Mouse (Mus musculus) midbrain, embryonic 13.5 days (tissue): ENCODE measurements around the gene Fyb2. TPM values are rescaled to one million over a fixed set of nuclear protein-coding genes. Genes with fewer than 3 reads are reported as not detected.

Experiments used
- ATAC-seq: fragments of 200-750 bp; cut with Nextera tagmentation; 2 replicates; pipeline ENCODE4 v1.8.0; 2017; ENCODE audit warnings: mild to moderate bottlenecking, moderate TSS enrichment, moderate library complexity
- H3K27ac ChIP-seq: fragments of 300-500 bp; sonication (generic); 2 replicates; pipeline ENCODE4 v1.5.1; 2015; ENCODE audit warnings: inconsistent platforms, mild to moderate bottlenecking, moderate library complexity
- H3K27me3 ChIP-seq: fragments of 300-500 bp; sonication (generic); 2 replicates; pipeline ENCODE4 v1.6.1; 2015; ENCODE audit warnings: mild to moderate bottlenecking, inconsistent platforms
- H3K36me3 ChIP-seq: fragments of 300-500 bp; sonication (generic); 2 replicates; pipeline ENCODE4 v1.6.1; 2015; ENCODE audit warnings: mild to moderate bottlenecking, inconsistent platforms
- H3K4me1 ChIP-seq: fragments of 300-500 bp; sonication (generic); replicated peaks from 2 replicates; pipeline ENCODE4 v1.6.1; 2015; ENCODE audit warnings: inconsistent platforms
- H3K4me2 ChIP-seq: fragments of 300-500 bp; sonication (generic); replicated peaks from 2 replicates; pipeline ENCODE4 v1.6.1; 2015; ENCODE audit warnings: moderate library complexity, mild to moderate bottlenecking, inconsistent platforms
- H3K4me3 ChIP-seq: fragments of 300-500 bp; sonication (generic); replicated peaks from 2 replicates; pipeline ENCODE4 v1.5.1; 2015; ENCODE audit warnings: mild to moderate bottlenecking, inconsistent platforms
- H3K9ac ChIP-seq: fragments of 300-500 bp; sonication (generic); replicated peaks from 2 replicates; pipeline ENCODE4 v1.6.1; 2015; ENCODE audit warnings: mild to moderate bottlenecking, inconsistent platforms
- H3K9me3 ChIP-seq: fragments of 300-500 bp; sonication (generic); 2 replicates; pipeline ENCODE4 v1.6.1; 2016; ENCODE audit warnings: mild to moderate bottlenecking, inconsistent platforms
- WGBS: fragments of 180-500 bp; shearing (Covaris S2); methylation state at CpG from one replicate; pipeline ENCODE4 v1.1.7; 2015; 5-methylcytosine and 5-hydroxymethylcytosine counted together
- polyA plus RNA-seq: library from polyadenylated mRNA; unstranded; fragments of >200 nt; fragmentation: Nextera tagmentation; extraction: Ambion mirVana; gene quantifications from 2 replicates; pipeline ENCODE4 v1.2.1, GENCODE M21; 2015

The Fyb2 gene
- polyA plus RNA-seq, 1 experiment from 2014 or later: 0.16 TPM

DNA sequence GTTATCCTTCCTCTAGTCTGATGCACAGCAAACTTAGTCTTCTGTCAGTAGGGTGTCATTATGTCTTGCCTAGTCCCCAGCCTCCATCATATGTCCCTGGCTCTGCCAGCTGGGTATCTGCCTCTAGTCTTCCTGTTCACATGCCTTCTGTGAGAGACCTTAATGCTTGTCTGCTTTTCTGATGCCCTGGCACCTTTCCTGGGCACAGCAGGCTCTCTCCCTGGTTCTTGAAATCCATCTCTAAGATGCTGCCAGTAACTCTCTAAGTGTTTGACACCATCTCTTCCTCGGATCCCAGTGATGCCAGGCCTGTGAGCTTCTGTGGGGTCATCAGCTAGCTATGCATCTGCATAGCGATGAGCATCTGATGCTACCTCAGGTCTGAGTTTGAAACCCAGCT, 10.4 kb upstream of the Fyb2 start:
- H3K4me1 ChIP-seq: no peaks in the 10 kb centered on the region
- no peak overlapping the region for H3K27ac ChIP-seq
- H3K4me2 ChIP-seq: no peak overlapping the region
- H3K9ac ChIP-seq: no peak overlapping the region
- no peaks in the 10 kb centered on the region for H3K36me3 ChIP-seq
- no peaks in the 10 kb centered on the region for H3K9me3 ChIP-seq
- 78% methylated on average over 2 of the region's 2 CpGs for WGBS
- no peak for ATAC-seq
- no peaks in the 10 kb centered on the region for H3K27me3 ChIP-seq
- H3K4me3 ChIP-seq: no peak overlapping the region

- no peak overlapping the region for H3K4me2 ChIP-seq
- H3K4me3 ChIP-seq: no peak overlapping the region
- no peak overlapping the region for H3K9ac ChIP-seq
- 78% methylated on average over 6 of the region's 6 CpGs for WGBS
- no peaks in the 10 kb centered on the region for H3K9me3 ChIP-seq
- no peak overlapping the region for H3K27ac ChIP-seq
- 0 out of 2 replicates have a peak, but pooled peaks have one; percentile 34 for ATAC-seq
- H3K4me1 ChIP-seq: no peaks in the 10 kb centered on the region
- no peaks in the 10 kb centered on the region for H3K36me3 ChIP-seq
- H3K27me3 ChIP-seq: no peaks in the 10 kb centered on the region
Measured at GRCm38 (mm10) chr4:104905049-104905448, 8.2 kb upstream of the Fyb2 start.

DNA sequence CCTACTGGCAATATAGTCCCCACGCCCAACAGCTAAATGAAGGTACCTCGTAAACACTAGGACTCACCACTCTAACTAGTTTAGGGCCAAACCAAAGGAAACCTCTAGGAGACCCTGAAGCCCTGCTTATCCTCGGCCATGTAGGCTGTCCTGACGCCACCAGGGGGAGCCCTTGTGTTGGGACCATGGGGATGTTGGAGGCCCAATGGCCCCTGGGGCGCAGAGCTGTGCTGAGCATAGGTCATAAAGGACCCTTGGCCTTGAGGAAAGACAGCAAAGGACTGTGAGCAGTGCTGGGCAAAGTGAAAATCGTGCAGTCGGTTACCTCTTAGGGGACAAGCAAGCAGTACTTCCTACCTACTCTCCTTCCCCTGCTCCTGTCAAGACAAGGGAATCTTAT, 1.6 kb upstream of the Fyb2 start:
- 29% methylated on average over 7 of the region's 7 CpGs for WGBS
- H3K4me2 ChIP-seq: no peak overlapping the region
- H3K36me3 ChIP-seq: no peaks in the 10 kb centered on the region
- no peak overlapping the region for H3K4me3 ChIP-seq
- H3K27ac ChIP-seq: no peak overlapping the region
- H3K9ac ChIP-seq: no peak overlapping the region
- no peaks in the 10 kb centered on the region for H3K9me3 ChIP-seq
- H3K4me1 ChIP-seq: peaks cover 4% of the 10 kb centered on the region
- H3K27me3 ChIP-seq: peaks cover 14% of the 10 kb centered on the region
- 0 out of 2 replicates have a peak, but pooled peaks have one; percentile 20 for ATAC-seq

DNA sequence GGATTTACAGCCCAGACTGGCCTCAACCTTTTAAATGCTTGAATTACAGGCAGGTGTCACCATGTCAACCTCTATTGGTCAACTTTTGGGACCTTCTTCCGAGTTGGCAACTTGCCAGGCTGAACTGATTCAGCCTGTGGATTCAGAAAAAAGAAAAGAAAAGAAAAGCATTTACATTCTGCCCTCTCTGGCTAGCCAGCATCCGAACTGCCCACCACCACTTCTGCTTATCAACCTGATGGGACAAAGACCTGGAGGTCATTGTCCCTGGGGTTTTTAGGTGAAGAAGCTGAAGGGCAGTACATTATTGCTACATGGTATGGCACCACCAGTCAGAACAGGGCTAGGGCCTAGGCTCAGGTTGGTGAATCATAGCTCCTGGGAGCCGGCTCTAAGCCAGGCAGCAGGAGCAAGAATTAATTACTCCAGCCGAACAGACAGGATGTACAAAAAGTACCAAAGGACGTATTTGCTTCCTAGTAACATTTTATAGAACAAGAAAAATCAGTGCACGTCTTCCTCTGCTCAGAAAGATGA, 1.5 kb downstream of the Fyb2 start:
- no peak for ATAC-seq
- no peak overlapping the region for H3K4me2 ChIP-seq
- peaks cover 4% of the 10 kb centered on the region for H3K4me1 ChIP-seq
- H3K9me3 ChIP-seq: no peaks in the 10 kb centered on the region
- WGBS: 77% methylated on average over 6 of the region's 6 CpGs
- H3K9ac ChIP-seq: no peak overlapping the region
- H3K27ac ChIP-seq: no peak overlapping the region
- peaks cover 14% of the 10 kb centered on the region for H3K27me3 ChIP-seq
- H3K4me3 ChIP-seq: no peak overlapping the region
- no peaks in the 10 kb centered on the region for H3K36me3 ChIP-seq

DNA sequence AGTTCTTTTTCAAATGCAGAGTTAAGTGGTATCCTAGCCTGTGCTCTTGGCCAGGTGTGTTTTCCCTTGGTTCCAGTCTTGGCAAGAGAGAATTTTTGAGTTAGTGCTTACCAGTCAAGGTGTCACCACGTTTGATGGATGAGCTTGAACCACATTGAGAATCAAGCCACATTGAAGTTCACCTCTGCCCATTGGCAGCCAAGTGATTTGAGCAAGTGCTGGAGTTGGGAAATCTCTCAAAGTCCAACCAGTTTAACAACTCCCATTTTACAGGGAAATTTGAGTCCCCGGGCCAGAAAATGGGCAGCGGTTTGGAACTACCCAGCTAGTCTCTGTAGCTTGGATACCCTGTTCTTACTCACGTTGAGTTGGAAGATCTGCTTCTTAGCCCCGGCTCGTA, 4.8 kb downstream of the Fyb2 start:
- peaks cover 4% of the 10 kb centered on the region for H3K4me1 ChIP-seq
- H3K27ac ChIP-seq: no peak overlapping the region
- H3K4me2 ChIP-seq: no peak overlapping the region
- H3K4me3 ChIP-seq: no peak overlapping the region
- peaks cover 13% of the 10 kb centered on the region for H3K27me3 ChIP-seq
- no peak for ATAC-seq
- no peak overlapping the region for H3K9ac ChIP-seq
- H3K9me3 ChIP-seq: no peaks in the 10 kb centered on the region
- no peaks in the 10 kb centered on the region for H3K36me3 ChIP-seq
- 89% methylated on average over 6 of the region's 6 CpGs for WGBS

DNA sequence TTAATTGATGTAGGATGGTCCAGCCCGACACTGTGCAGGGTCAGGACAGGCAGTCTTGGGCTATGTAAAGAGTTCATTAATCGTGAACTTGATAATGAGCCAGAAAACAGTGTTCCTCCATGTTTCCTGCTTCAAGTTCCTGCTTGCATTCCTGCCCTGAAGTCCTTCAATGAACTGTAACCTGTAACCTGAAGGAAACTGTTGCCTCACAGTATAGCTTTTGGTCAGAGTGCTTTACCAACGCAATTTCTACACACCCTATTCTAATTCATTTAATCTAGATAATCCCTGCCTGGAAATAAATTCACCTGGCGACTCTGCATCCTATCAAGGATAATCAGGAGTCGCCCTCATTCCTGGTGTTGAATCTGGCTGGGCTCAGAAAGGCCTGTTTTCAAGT, 12.1 kb downstream of the Fyb2 start:
- Histone ChIP-seq H3K4me2 (no peak overlapping the region), H3K27me3 (no peaks in the 10 kb centered on the region), H3K4me1 (no peaks in the 10 kb centered on the region), H3K4me3 (no peak overlapping the region), H3K9ac (no peak overlapping the region), H3K27ac (no peak overlapping the region), H3K36me3 (no peaks in the 10 kb centered on the region), H3K9me3 (no peaks in the 10 kb centered on the region)
- 87% methylated on average over 5 of the region's 5 CpGs for WGBS
- no peak for ATAC-seq

- Histone ChIP-seq H3K9ac (no peak overlapping the region), H3K36me3 (no peaks in the 10 kb centered on the region), H3K4me3 (no peak overlapping the region), H3K4me2 (no peak overlapping the region), H3K9me3 (no peaks in the 10 kb centered on the region), H3K27me3 (no peaks in the 10 kb centered on the region), H3K27ac (no peak overlapping the region), H3K4me1 (no peaks in the 10 kb centered on the region)
- ATAC-seq: no peak
- WGBS: 87% methylated on average over 7 of the region's 7 CpGs
Measured at GRCm38 (mm10) chr4:104929165-104929564, 15.9 kb downstream of the Fyb2 start.

GRCm38 (mm10) chr4:104933620-104934019, 20.4 kb downstream of the Fyb2 start:
- H3K27me3 ChIP-seq: no peaks in the 10 kb centered on the region
- no peaks in the 10 kb centered on the region for H3K9me3 ChIP-seq
- peaks cover 5% of the 10 kb centered on the region; the same call in 1 of the 2 replicates for H3K4me1 ChIP-seq
- ATAC-seq: no peak
- H3K27ac ChIP-seq: no peak overlapping the region
- no peak overlapping the region for H3K9ac ChIP-seq
- no peak overlapping the region for H3K4me3 ChIP-seq
- no peaks in the 10 kb centered on the region for H3K36me3 ChIP-seq
- H3K4me2 ChIP-seq: no peak overlapping the region

GRCm38 (mm10) chr4:104934997-104935396, 21.7 kb downstream of the Fyb2 start:
- Histone ChIP-seq H3K4me3 (no peak overlapping the region), H3K36me3 (no peaks in the 10 kb centered on the region), H3K9me3 (no peaks in the 10 kb centered on the region), H3K27me3 (no peaks in the 10 kb centered on the region), H3K4me2 (no peak overlapping the region), H3K27ac (no peak overlapping the region), H3K4me1 (peaks cover 5% of the 10 kb centered on the region; the same call in 1 of the 2 replicates), H3K9ac (no peak overlapping the region)
- no peak for ATAC-seq
- 91% methylated on average over 3 of the region's 3 CpGs for WGBS

DNA sequence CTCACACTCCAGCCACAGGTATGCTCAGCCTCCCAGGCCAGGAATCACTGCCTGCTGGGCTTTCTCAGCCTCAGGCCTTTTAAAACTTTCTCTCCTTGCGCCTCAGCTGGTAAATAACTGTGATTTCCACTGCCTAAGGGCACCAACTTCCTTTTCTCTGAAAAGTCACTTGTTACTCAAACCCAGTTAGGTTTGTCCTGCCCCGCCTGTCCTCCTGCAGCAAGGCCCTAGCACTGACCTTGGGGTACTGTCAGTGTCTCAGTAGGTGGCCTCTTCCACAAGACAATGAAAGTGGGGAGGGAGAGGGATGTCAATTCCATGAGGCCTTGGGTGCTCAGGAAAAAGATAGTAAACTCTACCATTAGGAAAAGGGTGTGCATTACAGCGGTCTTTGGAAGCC, 22.2 kb downstream of the Fyb2 start:
- Histone ChIP-seq H3K36me3 (no peaks in the 10 kb centered on the region), H3K27ac (no peak overlapping the region), H3K27me3 (no peaks in the 10 kb centered on the region), H3K4me2 (no peak overlapping the region), H3K9me3 (no peaks in the 10 kb centered on the region), H3K4me1 (peaks cover 5% of the 10 kb centered on the region; the same call in 1 of the 2 replicates), H3K9ac (no peak overlapping the region), H3K4me3 (no peak overlapping the region)
- ATAC-seq: no peak
- WGBS: 84% methylated on average over 3 of the region's 3 CpGs

GRCm38 (mm10) chr4:104936011-104936410, 22.8 kb downstream of the Fyb2 start:
- no peak for ATAC-seq

GRCm38 (mm10) chr4:104939535-104939934, 26.3 kb downstream of the Fyb2 start:
- H3K36me3 ChIP-seq: no peaks in the 10 kb centered on the region
- no peak overlapping the region for H3K4me3 ChIP-seq
- no peaks in the 10 kb centered on the region for H3K27me3 ChIP-seq
- H3K4me1 ChIP-seq: peaks cover 5% of the 10 kb centered on the region; the same call in 1 of the 2 replicates
- no peaks in the 10 kb centered on the region for H3K9me3 ChIP-seq
- no peak overlapping the region for H3K4me2 ChIP-seq
- ATAC-seq: no peak
- no peak overlapping the region for H3K27ac ChIP-seq
- WGBS: 86% methylated on average over 6 of the region's 6 CpGs
- H3K9ac ChIP-seq: no peak overlapping the region

More at GRCm38 (mm10) chr4:104936011-104936410, 22.8 kb downstream of the Fyb2 start:
- 81% methylated on average over 9 of the region's 9 CpGs for WGBS
- H3K36me3 ChIP-seq: no peaks in the 10 kb centered on the region
- no peak overlapping the region for H3K4me3 ChIP-seq
- H3K9me3 ChIP-seq: no peaks in the 10 kb centered on the region
- H3K9ac ChIP-seq: no peak overlapping the region
- H3K4me2 ChIP-seq: no peak overlapping the region
- no peak overlapping the region for H3K27ac ChIP-seq
- no peaks in the 10 kb centered on the region for H3K27me3 ChIP-seq
- H3K4me1 ChIP-seq: peaks cover 5% of the 10 kb centered on the region; the same call in 1 of the 2 replicates

GRCm38 (mm10) chr4:104941895-104942294, 28.6 kb downstream of the Fyb2 start:
- Histone ChIP-seq H3K4me2 (no peak overlapping the region), H3K4me3 (no peak overlapping the region), H3K27me3 (no peaks in the 10 kb centered on the region), H3K9me3 (no peaks in the 10 kb centered on the region), H3K27ac (no peak overlapping the region), H3K4me1 (no peaks in the 10 kb centered on the region), H3K36me3 (no peaks in the 10 kb centered on the region), H3K9ac (no peak overlapping the region)
- WGBS: 84% methylated on average over 1 of the region's 1 CpGs
- ATAC-seq: no peak
